Mouse (Mus musculus) myocyte (in vitro differentiated cells): ENCODE results near the gene Zfpm1. TPM values are rescaled to one million over a fixed set of nuclear protein-coding genes. Genes with fewer than 3 reads are reported as not detected.

Source experiments
- H3K27me3 ChIP-seq: one replicate; pipeline ENCODE4 v1.6.1; 2011; ENCODE audit not compliant: control insufficient read depth, insufficient read depth, insufficient read length
- H3K36me3 ChIP-seq: one replicate; pipeline ENCODE4 v1.6.1; 2011; ENCODE audit not compliant: control insufficient read depth, insufficient read depth
- H3K4me2 ChIP-seq: one replicate; pipeline ENCODE4 v1.6.1; 2011; ENCODE audit warnings: low read depth, control low read depth
- H3K4me3 ChIP-seq: one replicate; pipeline ENCODE4 v1.5.1; 2011; ENCODE audit warnings: mild to moderate bottlenecking, control low read depth, moderate library complexity
- H3K79me2 ChIP-seq: one replicate; pipeline ENCODE4 v1.6.1; 2011; ENCODE audit not compliant: control insufficient read depth, insufficient read depth
- H3ac ChIP-seq: one replicate; pipeline ENCODE4 v1.6.1; 2011; ENCODE audit not compliant: control insufficient read depth, insufficient read length
- CEBPB ChIP-seq: IDR thresholded peaks from 2 replicates; pipeline ENCODE4 v1.6.1; 2011; ENCODE audit warnings: mild to moderate bottlenecking, moderate library complexity; ENCODE audit not compliant: poor library complexity, insufficient read depth, severe bottlenecking
- E2F4 ChIP-seq: IDR thresholded peaks from one replicate; pipeline ENCODE4 v1.6.1; 2011; ENCODE audit warnings: mild to moderate bottlenecking, control low read depth, moderate library complexity; ENCODE audit not compliant: insufficient read depth
- MAX ChIP-seq: IDR thresholded peaks from one replicate; pipeline ENCODE4 v1.6.1; 2011; ENCODE audit warnings: low read depth, mild to moderate bottlenecking, control low read depth
- MYOD1 ChIP-seq, 3 experiments: IDR thresholded peaks; one replicate each; pipeline ENCODE4 v1.6.1; 2011; ENCODE audit warnings: control low read depth in 2 of 3, low read depth in 2 of 3, mild to moderate bottlenecking in 2 of 3, moderate library complexity in 1 of 3; ENCODE audit not compliant: insufficient read length in 2 of 3, control insufficient read depth in 1 of 3
- MYOG ChIP-seq, 3 experiments: IDR thresholded peaks; one replicate each; pipeline ENCODE4 v1.6.1; 2011; ENCODE audit warnings: control low read depth in 2 of 3, low read depth in 2 of 3, mild to moderate bottlenecking in 2 of 3; ENCODE audit not compliant: insufficient read length in 2 of 3, control insufficient read depth in 1 of 3, insufficient read depth in 1 of 3
- POLR2A ChIP-seq: IDR thresholded peaks from one replicate; pipeline ENCODE4 v1.6.1; 2011; ENCODE audit warnings: low read depth, mild to moderate bottlenecking, control low read depth, moderate library complexity; ENCODE audit not compliant: insufficient read length
- POLR2AphosphoS2 ChIP-seq: IDR thresholded peaks from one replicate; pipeline ENCODE4 v1.6.1; 2011; ENCODE audit warnings: low read depth, control low read depth; ENCODE audit not compliant: insufficient read length
- REST ChIP-seq: IDR thresholded peaks from one replicate; pipeline ENCODE4 v1.6.1; 2011; ENCODE audit warnings: mild to moderate bottlenecking, control low read depth, moderate library complexity; ENCODE audit not compliant: insufficient read depth, insufficient read length
- SRF ChIP-seq: IDR thresholded peaks from one replicate; pipeline ENCODE4 v1.6.1; 2011; ENCODE audit warnings: low read depth; ENCODE audit not compliant: control insufficient read depth, insufficient read length
- TCF12 ChIP-seq: IDR thresholded peaks from one replicate; pipeline ENCODE4 v1.6.1; 2011; ENCODE audit warnings: mild to moderate bottlenecking, control low read depth; ENCODE audit not compliant: poor library complexity, insufficient read depth, severe bottlenecking
- TCF3 ChIP-seq: IDR thresholded peaks from one replicate; pipeline ENCODE4 v1.6.1; 2011; ENCODE audit warnings: low read depth, control low read depth; ENCODE audit not compliant: insufficient read length
- USF1 ChIP-seq: IDR thresholded peaks from one replicate; pipeline ENCODE4 v1.6.1; 2011; ENCODE audit warnings: low read depth, mild to moderate bottlenecking, control low read depth, moderate library complexity
- polyA plus RNA-seq: library from polyadenylated mRNA; unstranded; fragments of >200 nt; fragmentation: generic; extraction: Trizol; gene quantifications from one replicate; pipeline ENCODE4 v1.2.1, GENCODE M21; 2012; ENCODE audit warnings: missing spikeins

Zfpm1 gene
- polyA plus RNA-seq, 1 experiment: 22.6 TPM

DNA sequence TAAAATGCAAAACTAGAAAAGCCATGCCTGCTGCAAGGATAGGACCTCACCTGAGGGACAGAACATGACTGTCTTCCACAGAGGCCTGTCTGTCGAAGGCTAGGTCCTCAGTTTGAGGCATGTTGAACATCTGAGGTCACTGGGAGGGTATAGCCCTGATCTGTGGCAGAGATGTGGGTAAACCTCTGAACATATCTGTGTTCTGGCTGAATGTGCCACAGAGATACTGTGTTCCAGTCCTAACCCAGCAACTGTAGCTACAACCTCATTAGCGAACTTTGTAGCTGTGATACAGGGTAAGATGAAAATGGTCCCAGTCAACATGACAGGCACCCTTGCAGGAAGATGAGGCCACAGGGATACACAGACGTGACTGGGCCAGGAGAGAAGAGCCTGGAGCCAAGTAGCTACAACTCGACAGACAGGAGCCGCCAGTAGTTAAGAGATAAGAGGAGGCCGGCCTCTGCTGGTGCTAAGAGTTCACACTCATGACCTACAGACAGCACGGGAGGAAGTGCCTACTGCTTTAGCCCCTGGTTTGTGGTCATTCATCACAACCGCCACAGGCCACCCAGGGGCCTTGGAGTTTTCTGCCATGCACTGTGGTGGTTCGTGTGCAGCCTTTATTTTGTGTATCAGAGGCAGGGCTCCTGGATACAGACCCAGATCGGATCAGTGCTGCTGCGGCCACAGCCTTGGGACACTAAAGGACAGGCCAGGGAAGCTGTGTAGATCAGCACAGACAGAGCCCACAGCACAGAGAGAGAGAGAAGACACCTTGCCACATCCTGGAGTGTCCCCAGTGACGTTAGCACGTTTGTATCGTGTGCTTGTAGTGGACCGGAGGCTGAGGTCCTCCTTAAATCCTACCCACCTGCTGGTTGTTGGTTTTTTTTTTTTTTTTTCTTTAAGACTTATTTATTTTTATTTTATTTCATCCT is 67.7 kb downstream of the Zfpm1 start:
- no peak overlapping the region for H3K4me3 ChIP-seq
- H3K27me3 ChIP-seq: no peaks in the 10 kb centered on the region
- H3K79me2 ChIP-seq: no peaks in the 10 kb centered on the region
- H3K36me3 ChIP-seq: no peaks in the 10 kb centered on the region
- H3K4me2 ChIP-seq: no peak overlapping the region
- H3ac ChIP-seq: no peak overlapping the region
- TF ChIP-seq CEBPB (no peak), MYOD1 (IDR thresholded peaks at IDR 0.05; ENCODE audit: control insufficient read depth in 1 of 3, insufficient read length in 2 of 3, low read depth in 2 of 3) (no peak), USF1 (no peak), TCF3 (no peak), E2F4 (no peak), SRF (no peak), REST (no peak), POLR2A (no peak), POLR2AphosphoS2 (no peak), MYOG (IDR thresholded peaks at IDR 0.05; ENCODE audit: control insufficient read depth in 1 of 3, insufficient read depth in 1 of 3, insufficient read length in 2 of 3, low read depth in 2 of 3) (no peak), MAX (no peak), TCF12 (no peak)

DNA sequence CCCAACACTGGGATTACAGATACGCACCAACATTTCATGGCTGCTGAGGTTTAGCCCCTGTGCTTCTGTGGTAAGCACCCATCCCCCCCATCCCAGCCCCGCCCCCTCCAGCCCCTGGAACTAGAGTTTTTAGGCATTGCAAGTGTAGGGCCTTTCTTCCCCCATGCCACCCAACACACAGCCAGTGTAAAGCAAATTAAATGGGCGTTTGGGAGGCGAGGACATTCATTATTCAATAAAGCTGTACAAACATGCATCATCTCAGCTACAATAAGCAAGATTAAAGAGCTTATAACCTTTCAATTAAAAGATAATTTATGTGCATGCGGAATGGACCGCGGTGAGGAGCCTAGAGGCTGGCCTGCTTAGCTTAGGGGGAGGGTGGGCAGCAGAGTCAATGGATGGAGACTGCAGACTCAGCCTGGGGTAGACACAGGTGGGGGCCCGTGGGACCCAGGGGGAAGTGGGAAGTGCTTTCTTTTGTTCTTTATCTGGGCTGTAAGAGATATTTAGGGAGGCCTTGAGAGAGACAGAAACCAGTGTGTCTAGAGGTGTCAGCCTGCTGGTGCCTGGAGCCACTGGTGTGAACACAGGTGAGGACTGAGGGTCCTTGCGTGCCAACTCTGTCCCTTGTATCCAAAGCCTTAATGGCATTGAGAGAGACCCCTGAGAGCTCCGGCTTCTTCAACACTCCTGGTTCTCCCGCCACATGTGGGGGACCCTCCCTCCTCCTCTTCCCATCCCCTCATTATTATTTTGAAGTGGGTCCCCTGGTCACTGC is 68.6 kb downstream of the Zfpm1 start:
- Histone ChIP-seq H3K4me3 (no peak overlapping the region), H3ac (no peak overlapping the region), H3K4me2 (no peak overlapping the region), H3K79me2 (no peaks in the 10 kb centered on the region), H3K36me3 (no peaks in the 10 kb centered on the region), H3K27me3 (no peaks in the 10 kb centered on the region)
- no peak for TF ChIP-seq E2F4
- no peak for TF ChIP-seq POLR2A
- no peak for TF ChIP-seq CEBPB
- TF ChIP-seq MAX: no peak
- no peak for TF ChIP-seq USF1
- TF ChIP-seq MYOG (IDR thresholded peaks at IDR 0.05; ENCODE audit: control insufficient read depth in 1 of 3, insufficient read depth in 1 of 3, insufficient read length in 2 of 3, low read depth in 2 of 3): no peak
- TF ChIP-seq TCF3: no peak
- TF ChIP-seq POLR2AphosphoS2: no peak
- TF ChIP-seq REST: no peak
- TF ChIP-seq SRF: no peak

GRCm38 (mm10) chr8:122354157-122354556 is 72.2 kb downstream of the Zfpm1 start:
- H3K79me2 ChIP-seq: no peaks in the 10 kb centered on the region
- H3K36me3 ChIP-seq: no peaks in the 10 kb centered on the region
- no peaks in the 10 kb centered on the region for H3K27me3 ChIP-seq
- H3K4me2 ChIP-seq: no peak overlapping the region
- no peak overlapping the region for H3K4me3 ChIP-seq
- H3ac ChIP-seq: no peak overlapping the region
- no peak for TF ChIP-seq MYOD1 (IDR thresholded peaks at IDR 0.05; ENCODE audit: control insufficient read depth in 1 of 3, insufficient read length in 2 of 3, low read depth in 2 of 3)

DNA sequence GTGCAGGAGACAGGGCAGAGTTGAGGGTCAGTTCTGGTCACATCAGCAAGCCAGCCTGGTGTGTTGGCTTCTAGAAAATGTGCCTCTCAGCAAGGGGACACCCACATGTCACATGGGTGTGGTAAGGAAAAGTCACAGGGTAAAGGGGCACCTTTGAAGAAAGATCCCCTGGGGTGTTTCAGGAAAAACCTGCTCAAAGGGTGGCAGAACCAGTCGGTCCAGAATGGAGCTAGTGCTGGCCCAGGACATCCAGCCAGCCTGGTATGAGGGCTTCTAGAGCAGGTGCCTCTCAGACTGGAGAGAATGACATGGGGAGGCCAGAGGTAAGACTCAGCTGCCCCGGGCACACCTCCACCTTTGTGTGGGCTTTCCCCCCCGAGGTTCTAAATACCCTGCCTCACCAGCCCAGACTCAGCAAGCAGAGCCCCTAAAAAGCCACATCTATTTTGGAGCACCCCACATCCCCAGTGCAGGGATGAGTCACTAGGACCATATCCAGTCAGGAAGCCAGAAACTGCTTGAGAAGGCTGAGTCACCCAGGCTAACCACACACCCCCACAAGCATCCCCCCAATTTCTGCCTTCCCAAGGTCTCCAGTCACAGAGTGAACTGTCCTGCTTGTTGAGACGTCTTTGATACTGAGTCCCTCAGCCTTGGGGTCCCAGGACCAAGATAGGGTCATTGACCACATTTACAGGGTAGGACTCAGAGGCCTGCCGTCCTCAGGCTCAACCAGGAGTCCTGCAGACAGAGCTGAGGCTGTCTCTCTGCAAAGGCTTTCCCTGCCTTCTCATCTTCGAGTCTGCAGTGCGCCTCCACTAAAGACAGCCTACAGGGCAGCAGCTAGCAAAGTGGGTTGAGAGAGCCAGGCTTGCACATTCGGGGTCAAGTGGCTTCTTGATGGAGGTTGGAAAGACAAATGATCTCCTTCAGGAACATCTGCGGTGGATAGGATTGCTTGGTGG is 74.0 kb downstream of the Zfpm1 start:
- Histone ChIP-seq H3K4me3 (no peak overlapping the region), H3K4me2 (peak overlapping the region; percentile 70), H3K36me3 (no peaks in the 10 kb centered on the region), H3K27me3 (no peaks in the 10 kb centered on the region), H3K79me2 (no peaks in the 10 kb centered on the region), H3ac (no peak overlapping the region)
- TF ChIP-seq MYOD1 (IDR thresholded peaks at IDR 0.05; ENCODE audit: control insufficient read depth in 1 of 3, insufficient read length in 2 of 3, low read depth in 2 of 3) (peak in 1 of 3 experiments; percentile 15), POLR2A (no peak)
